Mouse (Mus musculus) myocyte (in vitro differentiated cells): ENCODE measurements around the gene Phkb.

Experiments
- CEBPB ChIP-seq: IDR thresholded peaks from 2 replicates; pipeline ENCODE4 v1.6.1; 2011; ENCODE audit warnings: mild to moderate bottlenecking, moderate library complexity; ENCODE audit not compliant: poor library complexity, insufficient read depth, severe bottlenecking
- E2F4 ChIP-seq: IDR thresholded peaks from one replicate; pipeline ENCODE4 v1.6.1; 2011; ENCODE audit warnings: mild to moderate bottlenecking, control low read depth, moderate library complexity; ENCODE audit not compliant: insufficient read depth
- MAX ChIP-seq: IDR thresholded peaks from one replicate; pipeline ENCODE4 v1.6.1; 2011; ENCODE audit warnings: low read depth, mild to moderate bottlenecking, control low read depth
- MYOD1 ChIP-seq, 3 experiments: IDR thresholded peaks; one replicate each; pipeline ENCODE4 v1.6.1; 2011; ENCODE audit warnings: control low read depth in 2 of 3, low read depth in 2 of 3, mild to moderate bottlenecking in 2 of 3, moderate library complexity in 1 of 3; ENCODE audit not compliant: insufficient read length in 2 of 3, control insufficient read depth in 1 of 3
- MYOG ChIP-seq, 3 experiments: IDR thresholded peaks; one replicate each; pipeline ENCODE4 v1.6.1; 2011; ENCODE audit warnings: control low read depth in 2 of 3, low read depth in 2 of 3, mild to moderate bottlenecking in 2 of 3; ENCODE audit not compliant: insufficient read length in 2 of 3, control insufficient read depth in 1 of 3, insufficient read depth in 1 of 3
- POLR2A ChIP-seq: IDR thresholded peaks from one replicate; pipeline ENCODE4 v1.6.1; 2011; ENCODE audit warnings: low read depth, mild to moderate bottlenecking, control low read depth, moderate library complexity; ENCODE audit not compliant: insufficient read length
- POLR2AphosphoS2 ChIP-seq: IDR thresholded peaks from one replicate; pipeline ENCODE4 v1.6.1; 2011; ENCODE audit warnings: low read depth, control low read depth; ENCODE audit not compliant: insufficient read length
- REST ChIP-seq: IDR thresholded peaks from one replicate; pipeline ENCODE4 v1.6.1; 2011; ENCODE audit warnings: mild to moderate bottlenecking, control low read depth, moderate library complexity; ENCODE audit not compliant: insufficient read depth, insufficient read length
- SRF ChIP-seq: IDR thresholded peaks from one replicate; pipeline ENCODE4 v1.6.1; 2011; ENCODE audit warnings: low read depth; ENCODE audit not compliant: control insufficient read depth, insufficient read length
- TCF12 ChIP-seq: IDR thresholded peaks from one replicate; pipeline ENCODE4 v1.6.1; 2011; ENCODE audit warnings: mild to moderate bottlenecking, control low read depth; ENCODE audit not compliant: poor library complexity, insufficient read depth, severe bottlenecking
- USF1 ChIP-seq: IDR thresholded peaks from one replicate; pipeline ENCODE4 v1.6.1; 2011; ENCODE audit warnings: low read depth, mild to moderate bottlenecking, control low read depth, moderate library complexity

DNA sequence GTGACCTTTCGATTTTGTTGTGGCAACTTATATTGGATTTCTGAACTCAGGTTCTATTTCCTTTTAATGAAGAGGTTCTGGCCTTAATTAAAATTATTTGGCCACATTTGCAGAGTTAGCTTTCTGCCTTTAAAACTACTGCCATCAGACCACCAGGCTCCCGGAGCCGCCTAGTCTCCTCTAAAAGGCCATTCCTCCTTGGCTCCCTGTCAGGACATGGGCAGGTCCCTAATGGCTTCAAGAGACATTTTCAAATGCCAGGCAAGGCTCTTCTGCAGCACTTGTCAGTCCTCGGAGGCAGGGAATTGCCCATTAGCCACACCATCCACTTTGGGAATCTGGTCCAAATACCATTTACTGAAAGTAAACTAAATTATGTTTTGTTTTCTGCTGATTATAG lies 242.6 kb downstream of the Phkb start:
- TF ChIP-seq POLR2A (no peak), E2F4 (no peak), USF1 (no peak), MYOG (IDR thresholded peaks at IDR 0.05; ENCODE audit: control insufficient read depth in 1 of 3, insufficient read depth in 1 of 3, insufficient read length in 2 of 3, low read depth in 2 of 3) (no peak), TCF12 (no peak), MAX (no peak), POLR2AphosphoS2 (no peak), CEBPB (no peak), REST (no peak), MYOD1 (IDR thresholded peaks at IDR 0.05; ENCODE audit: control insufficient read depth in 1 of 3, insufficient read length in 2 of 3, low read depth in 2 of 3) (no peak), SRF (no peak)
